Mouse (Mus musculus): ENCODE results near the gene Kctd7. TPM values are rescaled to one million over a fixed set of nuclear protein-coding genes. Genes with fewer than 3 reads are reported as not detected.

The Kctd7 gene
- polyA plus RNA-seq, 1 experiment, result 12.0 TPM

DNA sequence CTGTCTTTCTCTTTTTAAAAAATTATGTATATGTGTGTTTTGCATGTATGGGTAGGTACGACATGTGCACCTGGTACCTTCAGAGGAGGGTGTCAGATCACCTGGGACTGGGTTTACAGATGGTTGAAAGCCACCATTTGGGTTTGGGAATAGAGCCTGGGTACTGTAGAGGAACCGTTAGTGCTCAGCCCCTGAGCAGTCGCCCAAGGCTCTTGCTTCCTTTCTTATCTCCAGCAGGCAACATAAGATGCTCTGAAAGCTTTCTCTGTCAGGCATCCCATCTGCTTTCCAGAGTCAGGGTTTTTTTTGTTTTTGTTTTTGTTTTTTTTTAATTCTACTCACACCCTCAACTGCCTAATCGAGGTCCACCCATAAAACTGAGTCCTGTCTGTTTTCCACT, 20.6 kb downstream of the Kctd7 start:
- TF ChIP-seq CTCF (IDR thresholded peaks at IDR 0.05; ENCODE audit: insufficient read depth, low read length) (no peak), POLR2A (IDR thresholded peaks at IDR 0.05; ENCODE audit: borderline replicate concordance, extremely low read depth, low read depth, low read length) (no peak)
- Histone ChIP-seq H3K4me3 (replicated peaks; ENCODE audit: extremely low read depth, low read depth, low read length) (no peak overlapping the region), H3K4me1 (ENCODE audit: control insufficient read depth, insufficient read depth, low read length) (no peaks in the 10 kb centered on the region)
- DNase-seq, result no peak
- WGBS, result 79% methylated on average over 4 of the region's 4 CpGs

DNA sequence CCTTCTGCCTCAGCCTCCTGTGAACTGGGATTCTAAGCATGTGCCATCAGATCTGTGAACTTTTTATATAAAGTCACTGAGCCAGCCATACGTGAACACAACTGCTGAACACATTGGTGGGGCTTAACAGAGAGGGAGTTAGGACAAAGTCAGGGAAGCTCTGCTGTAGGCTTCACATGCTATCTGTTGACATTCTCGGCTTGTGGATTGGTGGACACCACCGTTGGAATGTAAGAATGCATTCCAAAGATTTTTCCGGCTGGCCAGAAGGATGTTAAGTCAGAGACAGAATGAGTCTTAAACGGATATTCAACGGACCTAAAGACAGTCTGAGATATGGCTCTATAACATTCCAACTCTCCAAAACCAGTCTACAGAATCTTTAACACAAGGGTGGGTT, 24.4 kb downstream of the Kctd7 start:
- no peak for DNase-seq
- H3K4me1 ChIP-seq (ENCODE audit: control insufficient read depth, insufficient read depth, low read length), result peaks cover 7% of the 10 kb centered on the region; the same call in 1 of the 2 replicates
- 33% methylated on average over 6 of the region's 6 CpGs for WGBS
- no peak overlapping the region for H3K4me3 ChIP-seq (replicated peaks; ENCODE audit: extremely low read depth, low read depth, low read length)
- no peak for TF ChIP-seq POLR2A (IDR thresholded peaks at IDR 0.05; ENCODE audit: borderline replicate concordance, extremely low read depth, low read depth, low read length)
- TF ChIP-seq CTCF (IDR thresholded peaks at IDR 0.05; ENCODE audit: insufficient read depth, low read length), result no peak

DNA sequence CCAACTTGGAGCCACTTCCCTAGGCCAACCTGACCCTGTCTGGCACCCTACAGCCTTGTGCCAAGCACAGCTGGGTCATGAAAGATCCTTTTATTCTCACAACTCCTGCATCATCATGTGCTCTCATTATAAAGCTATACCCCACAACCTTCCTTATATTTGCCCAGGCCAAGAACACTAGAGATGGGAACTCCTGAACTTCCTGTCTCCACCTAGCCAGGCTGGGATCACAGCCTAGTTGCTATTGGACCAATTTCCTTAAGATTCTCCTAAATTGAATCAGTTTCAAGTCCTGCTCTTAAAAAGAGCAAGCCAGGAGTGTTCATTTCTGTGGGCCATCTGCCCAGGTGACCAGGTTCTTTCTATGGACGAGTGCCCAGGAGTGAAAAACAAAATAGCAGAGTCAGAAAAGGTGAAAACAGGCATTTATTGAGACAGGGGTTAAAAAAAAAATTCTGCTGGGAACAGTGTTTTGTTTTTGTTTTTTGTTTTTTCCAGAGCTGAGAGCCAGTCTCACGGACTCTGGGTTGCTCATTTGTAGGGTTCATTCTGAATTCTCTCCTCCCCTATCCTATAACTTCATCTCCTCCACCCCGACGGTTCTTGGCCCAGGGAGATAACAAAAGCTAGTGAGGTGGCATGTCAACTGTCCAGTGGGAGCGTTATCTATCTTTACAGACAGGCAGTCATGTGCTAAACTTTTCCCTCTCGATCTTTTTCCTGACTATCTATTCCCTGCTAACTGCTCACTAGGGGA, 26.2 kb downstream of the Kctd7 start:
- H3K4me1 ChIP-seq (ENCODE audit: control insufficient read depth, insufficient read depth, low read length), result peaks cover 9% of the 10 kb centered on the region; the same call in 1 of the 2 replicates
- no peak for DNase-seq
- WGBS, result 7% methylated on average over 6 of the region's 6 CpGs
- TF ChIP-seq POLR2A (IDR thresholded peaks at IDR 0.05; ENCODE audit: borderline replicate concordance, extremely low read depth, low read depth, low read length) (no peak), CTCF (IDR thresholded peaks at IDR 0.05; ENCODE audit: insufficient read depth, low read length) (no peak)
- peak overlapping the region; percentile 63 for H3K4me3 ChIP-seq (replicated peaks; ENCODE audit: extremely low read depth, low read depth, low read length)

DNA sequence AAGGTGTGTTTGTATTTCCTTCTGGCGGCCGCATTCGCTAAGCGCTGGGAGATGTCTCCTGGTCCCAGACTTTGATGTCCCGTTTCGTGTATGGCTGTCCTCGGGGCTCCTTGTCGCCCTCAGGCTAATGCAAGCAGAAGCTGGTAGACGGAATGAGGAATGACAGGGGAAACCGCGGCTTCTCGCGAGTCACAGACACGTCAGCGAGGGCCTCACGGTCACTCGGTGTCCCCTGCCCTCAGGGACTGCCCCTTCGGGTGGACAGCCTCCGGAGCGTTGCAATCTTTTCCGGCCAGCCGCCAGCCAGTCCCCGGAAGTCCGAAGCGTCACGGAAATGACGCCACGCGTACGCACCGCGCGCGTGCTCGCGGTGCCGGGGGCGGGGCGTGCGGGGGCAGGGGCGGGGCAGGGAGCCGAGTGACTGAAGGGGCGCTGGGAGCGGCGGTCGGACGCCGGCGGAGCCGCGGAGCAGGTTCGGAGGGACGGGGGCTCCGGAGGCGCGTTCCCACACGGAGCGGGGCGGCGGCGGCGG, 26.8 kb downstream of the Kctd7 start, which contains the start of gene Rabgef1:
Gene Rabgef1, plus strand, starts transcription at position 376 of the 532 bp plus-strand sequence.
- DNase-seq, result peak; percentile 96
- Histone ChIP-seq H3K4me3 (replicated peaks; ENCODE audit: extremely low read depth, low read depth, low read length) (peak within 1 kb of the TSS; percentile 63), H3K4me1 (ENCODE audit: control insufficient read depth, insufficient read depth, low read length) (peaks cover 9% of the 10 kb centered on the region; the same call in 1 of the 2 replicates)
- peak; percentile 98 for TF ChIP-seq POLR2A (IDR thresholded peaks at IDR 0.05; ENCODE audit: borderline replicate concordance, extremely low read depth, low read depth, low read length)
- TF ChIP-seq CTCF (IDR thresholded peaks at IDR 0.05; ENCODE audit: insufficient read depth, low read length), result no peak
- WGBS, result under 1% methylated on average over 53 of the region's 62 CpGs

DNA sequence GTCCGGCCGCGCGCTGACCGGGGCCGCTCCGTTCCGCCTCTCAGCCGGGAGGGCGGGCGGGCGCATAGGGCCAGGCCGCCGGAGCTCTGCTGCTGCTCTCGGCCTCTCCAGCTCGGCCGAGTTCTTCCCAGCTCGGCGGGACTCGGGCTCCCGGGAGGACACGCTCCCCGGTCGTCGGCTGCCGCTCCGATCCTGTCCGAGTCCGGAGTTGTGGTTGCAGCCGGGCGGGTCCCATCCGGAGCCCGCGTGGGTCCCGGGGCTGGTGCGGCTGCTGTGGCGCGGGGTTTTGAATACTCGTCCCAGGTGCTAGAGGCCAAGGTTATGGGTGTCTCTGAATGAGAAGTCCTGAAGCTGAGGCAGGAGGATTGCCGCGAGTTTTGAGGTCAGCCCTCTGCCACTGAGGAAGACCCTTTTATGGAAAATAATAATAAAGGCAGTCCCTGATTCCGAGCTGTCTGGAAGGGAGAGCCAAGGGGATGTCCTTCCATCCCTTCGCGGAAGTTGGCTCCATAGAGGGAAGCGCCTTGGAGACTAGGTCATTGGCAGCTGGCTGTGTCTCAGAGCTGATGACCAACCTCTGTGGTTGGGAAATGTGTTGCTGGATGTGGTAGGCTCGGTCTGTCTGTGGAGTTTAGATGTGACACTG, 27.4 kb downstream of the Kctd7 start:
- WGBS, result under 1% methylated on average over 46 of the region's 46 CpGs
- DNase-seq, result peak; percentile 66
- H3K4me1 ChIP-seq (ENCODE audit: control insufficient read depth, insufficient read depth, low read length), result peaks cover 9% of the 10 kb centered on the region; the same call in 1 of the 2 replicates
- H3K4me3 ChIP-seq (replicated peaks; ENCODE audit: extremely low read depth, low read depth, low read length), result peak overlapping the region; percentile 63
- TF ChIP-seq CTCF (IDR thresholded peaks at IDR 0.05; ENCODE audit: insufficient read depth, low read length), result no peak
- peak; percentile 13; the same call in 1 of the 2 replicates for TF ChIP-seq POLR2A (IDR thresholded peaks at IDR 0.05; ENCODE audit: borderline replicate concordance, extremely low read depth, low read depth, low read length)

DNA sequence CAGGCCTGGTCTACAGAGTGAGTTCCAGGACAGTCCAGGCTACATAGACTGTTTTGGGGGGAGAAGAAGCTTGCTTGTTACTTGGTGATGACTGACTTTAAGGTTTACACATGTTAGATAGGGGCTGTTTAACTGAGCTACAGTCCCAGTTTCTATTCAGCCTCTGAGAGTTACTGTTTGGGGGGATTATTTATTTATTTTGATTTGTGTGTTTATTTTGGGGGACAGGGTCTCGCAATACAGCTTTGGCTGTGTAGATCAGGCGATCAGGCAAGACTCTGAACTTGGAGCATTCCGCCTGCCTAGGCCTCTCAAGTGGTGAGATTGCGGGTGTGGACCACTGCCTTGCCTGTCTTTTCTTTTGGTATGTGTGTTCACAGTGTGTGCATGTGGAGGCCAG, 28.4 kb downstream of the Kctd7 start:
- no peak for TF ChIP-seq CTCF (IDR thresholded peaks at IDR 0.05; ENCODE audit: insufficient read depth, low read length)
- no peak for TF ChIP-seq POLR2A (IDR thresholded peaks at IDR 0.05; ENCODE audit: borderline replicate concordance, extremely low read depth, low read depth, low read length)
- Histone ChIP-seq H3K4me1 (ENCODE audit: control insufficient read depth, insufficient read depth, low read length) (peaks cover 13% of the 10 kb centered on the region), H3K4me3 (replicated peaks; ENCODE audit: extremely low read depth, low read depth, low read length) (no peak overlapping the region)
- no peak for DNase-seq
- WGBS, result 60% methylated on average over 4 of the region's 4 CpGs

DNA sequence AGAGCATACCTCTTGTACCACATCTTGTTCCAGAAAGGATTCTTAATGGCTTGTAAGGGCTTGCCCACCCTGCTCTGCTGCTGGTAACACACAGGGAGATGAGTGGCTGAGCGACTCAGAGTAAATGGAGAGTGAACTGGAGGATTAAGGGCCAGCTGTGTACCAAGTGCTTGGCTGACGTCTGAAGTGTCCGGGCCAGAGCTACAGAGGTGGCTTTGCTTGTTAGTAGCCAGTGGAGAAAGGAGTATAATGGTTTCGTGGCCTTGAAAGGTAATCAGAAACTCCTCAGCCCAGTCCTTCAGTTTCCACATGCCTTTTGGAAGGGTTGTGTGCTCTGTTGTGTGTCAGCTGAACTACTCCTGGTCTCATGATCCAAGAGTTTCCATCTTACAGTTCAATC, 33.2 kb downstream of the Kctd7 start:
- no peak for DNase-seq
- Histone ChIP-seq H3K4me3 (replicated peaks; ENCODE audit: extremely low read depth, low read depth, low read length) (no peak overlapping the region), H3K4me1 (ENCODE audit: control insufficient read depth, insufficient read depth, low read length) (peaks cover 27% of the 10 kb centered on the region)
- TF ChIP-seq CTCF (IDR thresholded peaks at IDR 0.05; ENCODE audit: insufficient read depth, low read length) (no peak), POLR2A (IDR thresholded peaks at IDR 0.05; ENCODE audit: borderline replicate concordance, extremely low read depth, low read depth, low read length) (no peak)
- 50% methylated on average over 4 of the region's 4 CpGs for WGBS

DNA sequence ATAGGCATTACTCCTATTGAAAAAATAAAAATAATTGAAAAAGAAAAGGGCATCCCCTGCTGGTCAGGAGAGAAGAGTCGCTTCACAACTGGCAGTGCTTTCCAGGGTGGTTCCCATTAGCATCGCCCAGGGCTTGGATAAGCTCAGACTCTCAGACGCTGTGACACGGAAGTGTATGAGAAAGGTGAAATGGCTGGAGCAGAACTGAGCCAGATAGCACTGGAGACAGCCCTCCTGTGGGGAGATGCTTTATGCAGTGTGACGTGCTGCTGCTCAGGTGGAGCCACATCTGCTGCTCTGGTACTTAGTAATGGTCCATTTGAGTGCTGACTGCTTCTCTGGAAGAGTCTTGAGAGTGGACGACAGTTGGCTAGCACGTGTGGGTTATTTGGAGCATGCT, 35.7 kb downstream of the Kctd7 start:
- 63% methylated on average over 7 of the region's 7 CpGs for WGBS
- H3K4me1 ChIP-seq (ENCODE audit: control insufficient read depth, insufficient read depth, low read length), result peaks cover 31% of the 10 kb centered on the region
- H3K4me3 ChIP-seq (replicated peaks; ENCODE audit: extremely low read depth, low read depth, low read length), result no peak overlapping the region
- TF ChIP-seq POLR2A (IDR thresholded peaks at IDR 0.05; ENCODE audit: borderline replicate concordance, extremely low read depth, low read depth, low read length) (no peak), CTCF (IDR thresholded peaks at IDR 0.05; ENCODE audit: insufficient read depth, low read length) (0 out of 2 replicates have a peak, but pooled peaks have one; percentile 0)
- DNase-seq, result no peak

DNA sequence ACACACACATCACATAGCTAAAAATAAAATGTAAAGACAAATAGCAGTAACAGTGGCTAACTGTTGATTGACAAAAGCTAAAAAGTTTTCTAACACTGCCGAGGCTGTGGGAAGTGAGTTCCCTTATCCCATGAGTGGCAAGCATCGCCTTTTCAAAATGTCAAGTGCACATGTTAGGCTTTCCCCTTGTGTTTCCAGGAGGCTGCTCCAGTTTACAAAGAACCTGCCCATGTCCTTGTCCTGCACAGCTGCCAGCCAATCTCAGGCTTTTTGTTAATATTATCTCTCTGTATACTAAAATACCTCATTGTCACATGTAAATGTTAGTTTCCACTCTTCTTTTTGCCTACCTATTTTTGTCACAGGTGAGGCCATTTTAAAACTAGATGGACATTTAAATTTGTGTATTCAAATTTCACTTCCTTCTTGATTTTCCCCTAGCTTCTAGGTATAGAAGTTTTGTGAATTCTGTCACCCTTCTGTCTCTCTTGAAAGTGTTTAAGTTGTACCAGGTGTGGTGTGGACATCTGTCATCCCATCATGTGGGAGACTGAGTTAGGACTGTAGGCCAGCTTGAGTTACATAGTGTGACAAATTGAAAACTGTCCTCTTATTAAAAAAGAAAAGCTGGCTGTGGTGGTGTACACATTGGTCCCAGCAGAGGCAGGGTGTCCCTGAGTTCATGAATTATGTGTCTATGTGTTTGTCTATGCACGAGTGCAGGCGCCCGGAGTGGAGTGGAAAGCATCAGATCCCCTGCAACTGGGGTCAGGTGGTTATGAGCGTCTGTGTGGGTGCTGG, 37.3 kb downstream of the Kctd7 start:
- DNase-seq, result no peak
- TF ChIP-seq POLR2A (IDR thresholded peaks at IDR 0.05; ENCODE audit: borderline replicate concordance, extremely low read depth, low read depth, low read length), result no peak
- TF ChIP-seq CTCF (IDR thresholded peaks at IDR 0.05; ENCODE audit: insufficient read depth, low read length), result no peak
- no peak overlapping the region for H3K4me3 ChIP-seq (replicated peaks; ENCODE audit: extremely low read depth, low read depth, low read length)
- 58% methylated on average over 6 of the region's 6 CpGs for WGBS
- peaks cover 34% of the 10 kb centered on the region for H3K4me1 ChIP-seq (ENCODE audit: control insufficient read depth, insufficient read depth, low read length)
